Mouse (Mus musculus) spleen, adult 2 months (tissue): ENCODE results near the gene Dock8. TPM values are rescaled to one million over a fixed set of nuclear protein-coding genes. Genes with fewer than 3 reads are reported as not detected.
A peak's percentile ranks its signal among the peaks of the same experiment; 100 is the strongest.

ENCODE experiments used
- DNase-seq, 2 experiments: peaks; one replicate each; pipeline versions ENCODE4 v3.0.0 to v3.0.0-alpha.2; 2012 to 2021; ENCODE audit warnings: low spot score in 2 of 2, low read depth in 1 of 2
- H3K27ac ChIP-seq: fragments of 200-500 bp; 2 replicates; pipeline ENCODE4 v1.5.1; 2012; ENCODE audit warnings: low read length, inconsistent platforms; ENCODE audit not compliant: insufficient read depth
- H3K27me3 ChIP-seq: fragments of 200-500 bp; 2 replicates; pipeline ENCODE4 v1.6.1; 2012; ENCODE audit warnings: mild to moderate bottlenecking, moderate library complexity, low read length, inconsistent platforms; ENCODE audit not compliant: control insufficient read depth, insufficient read depth
- H3K36me3 ChIP-seq: fragments of 200-500 bp; 2 replicates; pipeline ENCODE4 v1.6.1; 2012; ENCODE audit warnings: mild to moderate bottlenecking, low read length, inconsistent platforms; ENCODE audit not compliant: control insufficient read depth, insufficient read depth
- H3K4me1 ChIP-seq: fragments of 200-500 bp; 2 replicates; pipeline ENCODE4 v1.6.1; 2011; ENCODE audit warnings: inconsistent platforms; ENCODE audit not compliant: control insufficient read depth, insufficient read depth, insufficient read length
- H3K4me3 ChIP-seq: fragments of 200-500 bp; 2 replicates; pipeline ENCODE4 v1.5.1; 2011; ENCODE audit warnings: mild to moderate bottlenecking, inconsistent platforms; ENCODE audit not compliant: insufficient read depth, insufficient read length; ENCODE audit errors: extremely low read depth
- CTCF ChIP-seq: fragments of 200-500 bp; IDR thresholded peaks from 2 replicates; pipeline ENCODE4 v1.5.1; 2011; ENCODE audit warnings: mild to moderate bottlenecking, inconsistent platforms; ENCODE audit not compliant: insufficient read depth, insufficient read length, insufficient replicate concordance; ENCODE audit errors: extremely low read depth
- POLR2A ChIP-seq: fragments of 200-500 bp; IDR thresholded peaks from 2 replicates; pipeline ENCODE4 v1.6.1; 2011; ENCODE audit warnings: low read depth, low read length, inconsistent platforms
- WGBS: fragments of 180-500 bp; shearing (Covaris S2); methylation state at CpG from one replicate; pipeline ENCODE4 v1.1.7; 2018; 5-methylcytosine and 5-hydroxymethylcytosine counted together
- polyA plus RNA-seq: library from polyadenylated mRNA; depleted of rRNA; stranded (reverse); fragments of >200 nt; gene quantifications from 2 replicates; pipeline ENCODE4 v1.2.3, GENCODE M21; 2012

Gene Dock8
- polyA plus RNA-seq, 1 experiment, result 36.6 TPM

DNA sequence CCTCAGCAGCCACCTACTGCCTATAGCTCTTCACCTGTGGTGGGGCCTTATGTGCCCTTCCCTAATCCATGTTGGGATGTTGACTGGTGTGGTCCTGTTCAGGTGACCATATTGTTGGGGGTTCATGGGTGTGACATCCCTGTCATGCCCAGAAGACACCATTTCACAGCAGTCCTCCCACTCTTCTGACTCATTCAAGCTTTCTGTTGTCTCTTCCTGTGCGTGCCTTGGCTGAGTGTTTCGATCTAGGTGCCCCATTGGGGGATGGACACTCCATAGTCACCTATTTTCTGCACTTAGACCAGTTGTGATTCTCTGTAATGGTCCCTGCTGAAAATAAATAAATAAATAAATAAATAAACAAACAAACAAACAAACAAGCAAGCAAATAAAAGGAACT is 14.3 kb upstream of the Dock8 start:
- no peaks in the 10 kb centered on the region for H3K27me3 ChIP-seq
- no peaks in the 10 kb centered on the region for H3K4me1 ChIP-seq
- no peak overlapping the region for H3K27ac ChIP-seq
- H3K36me3 ChIP-seq, result no peaks in the 10 kb centered on the region
- no peak overlapping the region for H3K4me3 ChIP-seq
- DNase-seq, result no peak
- WGBS, result 84% methylated on average over 2 of the region's 2 CpGs
- no peak for TF ChIP-seq CTCF
- no peak for TF ChIP-seq POLR2A

DNA sequence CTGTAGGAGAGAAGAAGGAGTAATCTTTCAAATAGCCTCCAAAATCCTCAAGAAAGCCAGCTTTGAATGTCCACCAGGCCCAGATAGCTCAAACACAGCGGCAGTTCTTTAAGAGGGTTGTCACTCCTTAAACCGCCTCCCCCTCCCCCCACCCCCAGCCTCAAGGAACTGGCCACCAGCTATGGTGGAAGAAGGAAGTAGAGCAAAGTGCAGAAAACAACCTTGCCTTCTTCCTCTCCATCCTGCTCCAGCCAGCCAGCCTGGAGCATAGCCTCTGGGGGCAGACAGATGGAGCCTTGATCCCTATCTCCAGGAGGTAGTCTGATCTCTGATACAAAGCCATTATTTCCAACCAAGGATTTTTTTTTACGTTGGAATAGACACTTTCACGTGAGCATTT is 12.0 kb upstream of the Dock8 start:
- H3K36me3 ChIP-seq, result no peaks in the 10 kb centered on the region
- H3K4me1 ChIP-seq, result no peaks in the 10 kb centered on the region
- 41% methylated on average over 4 of the region's 4 CpGs for WGBS
- no peak overlapping the region for H3K4me3 ChIP-seq
- no peak for DNase-seq
- H3K27me3 ChIP-seq, result no peaks in the 10 kb centered on the region
- H3K27ac ChIP-seq, result no peak overlapping the region
- TF ChIP-seq CTCF, result no peak
- no peak for TF ChIP-seq POLR2A

DNA sequence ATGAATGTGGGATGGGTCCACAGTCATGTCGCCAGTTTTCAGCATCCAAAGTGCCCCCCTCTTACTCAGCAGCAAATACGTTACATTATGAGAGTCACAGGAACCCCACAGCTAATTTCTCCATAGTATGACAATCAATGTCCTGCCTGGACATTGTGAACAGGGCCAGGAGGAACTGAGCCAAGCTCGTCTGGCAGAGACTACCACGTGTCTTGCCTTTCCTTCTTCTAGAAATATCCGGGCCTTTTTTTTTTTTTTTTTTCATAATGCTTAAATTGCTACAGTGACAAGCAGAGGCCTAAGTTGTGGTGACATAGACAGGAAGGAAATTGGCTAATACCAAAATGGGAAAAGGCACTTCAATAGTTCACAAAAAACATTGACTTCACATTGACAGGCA is 10.5 kb upstream of the Dock8 start:
- Histone ChIP-seq H3K4me3 (no peak overlapping the region), H3K27me3 (no peaks in the 10 kb centered on the region), H3K27ac (no peak overlapping the region), H3K36me3 (no peaks in the 10 kb centered on the region), H3K4me1 (no peaks in the 10 kb centered on the region)
- 37% methylated on average over 5 of the region's 5 CpGs for WGBS
- TF ChIP-seq POLR2A (no peak), CTCF (no peak)
- DNase-seq, result no peak

DNA sequence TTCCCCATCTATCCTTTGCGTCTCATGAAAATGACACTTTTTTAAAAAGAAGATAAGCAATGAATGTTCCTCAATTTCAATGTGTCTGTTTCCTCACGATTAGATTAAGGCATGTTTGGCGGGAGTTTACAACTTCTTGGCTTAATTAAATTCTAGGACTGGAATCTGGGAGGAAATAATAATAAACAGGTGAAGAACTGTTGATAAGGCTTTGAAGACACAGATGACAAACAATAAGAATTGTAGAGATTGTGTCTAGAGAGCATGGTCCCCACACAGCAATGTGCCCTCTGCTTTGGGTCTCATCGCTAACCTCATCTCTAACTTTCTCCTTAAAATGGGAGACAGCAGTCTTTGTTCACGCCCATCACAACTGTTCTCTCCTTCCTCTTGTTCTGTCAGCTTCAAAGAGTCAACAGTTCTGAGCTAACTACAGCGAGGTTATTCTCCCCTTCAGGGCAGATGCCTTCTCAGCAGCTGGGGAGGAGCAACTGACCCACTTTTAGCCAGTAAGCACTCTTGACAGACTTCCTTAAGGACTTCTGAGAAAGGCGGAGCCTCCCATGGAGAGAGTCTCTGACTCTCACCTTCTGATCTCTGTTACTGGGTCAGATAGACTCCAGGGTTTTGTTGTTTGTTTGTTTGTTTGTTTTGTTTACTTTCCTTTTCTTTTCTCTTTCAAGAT is 9.1 kb upstream of the Dock8 start:
- Histone ChIP-seq H3K27me3 (no peaks in the 10 kb centered on the region), H3K4me3 (no peak overlapping the region), H3K36me3 (no peaks in the 10 kb centered on the region), H3K4me1 (peaks cover 2% of the 10 kb centered on the region; the same call in 1 of the 2 replicates), H3K27ac (no peak overlapping the region)
- TF ChIP-seq CTCF (no peak), POLR2A (no peak)
- DNase-seq, result no peak
- WGBS, result 57% methylated on average over 7 of the region's 7 CpGs

DNA sequence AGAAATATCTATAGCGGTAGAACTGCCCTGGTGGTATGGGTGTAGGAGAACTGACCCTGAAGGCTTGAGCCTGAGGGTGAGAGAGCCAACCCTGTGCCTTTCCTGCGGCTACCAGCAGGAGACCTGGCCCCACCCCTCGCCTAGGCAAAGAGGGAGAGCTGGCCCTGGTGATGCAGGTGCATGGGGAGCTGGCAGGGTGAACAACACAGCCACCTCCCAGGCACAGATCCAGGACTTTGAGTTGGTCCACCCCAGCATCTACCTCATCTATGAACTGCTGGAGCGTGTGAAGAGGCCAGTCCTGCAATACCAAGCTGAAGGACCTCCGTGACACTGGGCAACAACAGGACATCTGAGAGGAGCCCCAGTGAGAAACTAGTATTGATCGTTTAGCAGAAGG is 5.8 kb upstream of the Dock8 start:
- Histone ChIP-seq H3K4me1 (peaks cover 6% of the 10 kb centered on the region; the same call in 1 of the 2 replicates), H3K27me3 (no peaks in the 10 kb centered on the region), H3K36me3 (no peaks in the 10 kb centered on the region), H3K27ac (no peak overlapping the region), H3K4me3 (no peak overlapping the region)
- no peak for DNase-seq
- 80% methylated on average over 6 of the region's 6 CpGs for WGBS
- TF ChIP-seq CTCF (no peak), POLR2A (no peak)

DNA sequence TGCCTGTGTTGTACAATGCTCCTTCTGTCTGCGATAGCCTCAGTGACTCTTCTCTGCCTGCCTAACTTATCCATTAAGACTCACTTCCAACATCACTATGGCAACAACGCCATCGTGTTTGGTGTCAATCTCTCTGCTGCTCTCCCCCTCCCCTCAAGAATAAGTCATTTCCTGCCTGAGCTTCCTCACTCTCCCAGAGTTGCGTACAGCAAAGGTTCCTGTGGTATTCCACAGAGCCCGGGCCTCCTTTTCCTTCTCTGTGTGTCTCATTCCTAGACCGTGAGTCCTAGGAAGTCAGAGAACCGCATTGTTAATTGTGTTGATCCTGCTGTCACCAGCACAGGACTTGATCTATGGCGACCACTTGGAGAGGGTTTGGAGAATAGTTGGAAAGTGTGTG is 4.4 kb upstream of the Dock8 start:
- H3K4me1 ChIP-seq, result peaks cover 8% of the 10 kb centered on the region
- 30% methylated on average over 8 of the region's 8 CpGs for whole genome bisulfite sequencing
- no peak overlapping the region for H3K4me3 ChIP-seq
- no peaks in the 10 kb centered on the region for H3K36me3 ChIP-seq
- TF ChIP-seq CTCF, result no peak
- TF ChIP-seq POLR2A, result no peak
- 0 out of 2 replicates have a peak overlapping the region, but pooled peaks have one; percentile 51 for H3K27ac ChIP-seq
- H3K27me3 ChIP-seq, result no peaks in the 10 kb centered on the region; the same call in 1 of the 2 replicates
- DNase-seq, result no peak
